Mouse (Mus musculus): ENCODE measurements around the gene Pde12. TPM values are rescaled to one million over a fixed set of nuclear protein-coding genes. Genes with fewer than 3 reads are reported as not detected.

Pde12 gene
- polyA plus RNA-seq, 1 experiment: 3.9 TPM

DNA sequence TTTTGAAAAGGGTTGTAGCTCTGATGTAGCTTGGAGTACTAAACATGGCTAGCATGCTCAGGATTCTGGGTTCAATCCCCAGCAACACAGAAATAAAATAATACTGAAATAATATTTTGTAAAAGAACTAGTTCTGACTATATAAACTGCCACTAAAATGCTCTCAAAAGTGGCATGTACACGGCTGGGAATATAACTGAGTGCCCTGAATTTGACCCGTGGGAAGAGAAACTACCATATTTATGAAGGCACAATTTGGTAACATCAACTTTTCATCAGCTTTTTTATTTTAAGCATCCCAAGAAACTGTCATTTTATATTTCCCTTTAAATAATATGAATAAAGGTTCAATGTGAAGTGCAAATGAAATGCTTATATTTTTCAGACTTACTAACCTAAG lies 5.8 kb downstream of the Pde12 start:
- no peak overlapping the region for H3K4me3 ChIP-seq (ENCODE audit: insufficient read depth, low read depth, low read length)
- H3K36me3 ChIP-seq (ENCODE audit: control insufficient read depth, insufficient read depth, low read length): peaks cover 5% of the 10 kb centered on the region
- WGBS: 81% methylated on average over 2 of the region's 2 CpGs
- H3K27ac ChIP-seq (ENCODE audit: insufficient read depth, low read depth, low read length): no peak overlapping the region
- H3K27me3 ChIP-seq (replicated peaks; ENCODE audit: control insufficient read depth, insufficient read depth, low read length): no peaks in the 10 kb centered on the region
- peaks cover 4% of the 10 kb centered on the region; the same call in 1 of the 2 replicates for H3K4me1 ChIP-seq (ENCODE audit: control insufficient read depth, insufficient read depth, low read length)
- no peak for DNase-seq
- TF ChIP-seq POLR2A (IDR thresholded peaks at IDR 0.05; ENCODE audit: low read depth, low read length): no peak
- TF ChIP-seq CTCF (conservative IDR thresholded peaks at IDR 0.05; ENCODE audit: insufficient read depth, insufficient read length, low read depth, low read length): no peak

DNA sequence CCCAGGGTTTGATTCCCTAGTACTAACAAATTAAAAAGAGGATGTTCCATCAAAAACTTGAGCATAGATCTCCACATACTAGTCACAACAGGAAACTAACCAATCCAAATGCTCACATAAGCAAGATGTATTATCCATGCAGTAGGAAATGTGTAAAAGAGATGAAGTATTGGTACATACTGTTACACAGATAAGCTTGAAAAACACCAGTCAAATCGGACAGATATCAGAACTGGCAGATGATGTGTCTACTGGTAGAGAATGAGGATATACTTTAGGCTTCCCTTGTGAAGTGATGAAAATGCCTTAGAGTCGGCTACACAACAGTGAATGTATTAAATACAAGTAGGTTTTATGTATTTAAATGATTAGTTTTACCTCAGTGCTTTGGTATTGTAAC lies 7.2 kb downstream of the Pde12 start:
- WGBS: 85% methylated on average over 2 of the region's 2 CpGs
- Histone ChIP-seq H3K4me3 (ENCODE audit: insufficient read depth, low read depth, low read length) (no peak overlapping the region), H3K27ac (ENCODE audit: insufficient read depth, low read depth, low read length) (no peak overlapping the region), H3K27me3 (replicated peaks; ENCODE audit: control insufficient read depth, insufficient read depth, low read length) (no peaks in the 10 kb centered on the region), H3K36me3 (ENCODE audit: control insufficient read depth, insufficient read depth, low read length) (peaks cover 5% of the 10 kb centered on the region), H3K4me1 (ENCODE audit: control insufficient read depth, insufficient read depth, low read length) (no peaks in the 10 kb centered on the region)
- TF ChIP-seq POLR2A (IDR thresholded peaks at IDR 0.05; ENCODE audit: low read depth, low read length) (no peak), CTCF (conservative IDR thresholded peaks at IDR 0.05; ENCODE audit: insufficient read depth, insufficient read length, low read depth, low read length) (no peak)
- no peak for DNase-seq

GRCm38 (mm10) chr14:26662016-26662415 lies 7.7 kb downstream of the Pde12 start:
- Histone ChIP-seq H3K4me1 (ENCODE audit: control insufficient read depth, insufficient read depth, low read length) (no peaks in the 10 kb centered on the region), H3K4me3 (ENCODE audit: insufficient read depth, low read depth, low read length) (no peak overlapping the region), H3K36me3 (ENCODE audit: control insufficient read depth, insufficient read depth, low read length) (peaks cover 6% of the 10 kb centered on the region), H3K27ac (ENCODE audit: insufficient read depth, low read depth, low read length) (no peak overlapping the region), H3K27me3 (replicated peaks; ENCODE audit: control insufficient read depth, insufficient read depth, low read length) (no peaks in the 10 kb centered on the region)
- 49% methylated on average over 3 of the region's 3 CpGs for WGBS
- TF ChIP-seq CTCF (conservative IDR thresholded peaks at IDR 0.05; ENCODE audit: insufficient read depth, insufficient read length, low read depth, low read length) (no peak), POLR2A (IDR thresholded peaks at IDR 0.05; ENCODE audit: low read depth, low read length) (no peak)
- DNase-seq: no peak

- no peaks in the 10 kb centered on the region for H3K4me1 ChIP-seq (ENCODE audit: control insufficient read depth, insufficient read depth, low read length)
- H3K36me3 ChIP-seq (ENCODE audit: control insufficient read depth, insufficient read depth, low read length): peaks cover 5% of the 10 kb centered on the region
- TF ChIP-seq CTCF (conservative IDR thresholded peaks at IDR 0.05; ENCODE audit: insufficient read depth, insufficient read length, low read depth, low read length): no peak
- no peak for TF ChIP-seq POLR2A (IDR thresholded peaks at IDR 0.05; ENCODE audit: low read depth, low read length)
- H3K27ac ChIP-seq (ENCODE audit: insufficient read depth, low read depth, low read length): no peak overlapping the region
- no peak overlapping the region for H3K4me3 ChIP-seq (ENCODE audit: insufficient read depth, low read depth, low read length)
- no peaks in the 10 kb centered on the region for H3K27me3 ChIP-seq (replicated peaks; ENCODE audit: control insufficient read depth, insufficient read depth, low read length)
- DNase-seq: no peak
- WGBS: 79% methylated on average over 1 of the region's 1 CpGs
Observed at GRCm38 (mm10) chr14:26660233-26660632, 9.4 kb downstream of the Pde12 start.

- Histone ChIP-seq H3K36me3 (ENCODE audit: control insufficient read depth, insufficient read depth, low read length) (peaks cover 4% of the 10 kb centered on the region), H3K4me1 (ENCODE audit: control insufficient read depth, insufficient read depth, low read length) (no peaks in the 10 kb centered on the region), H3K27me3 (replicated peaks; ENCODE audit: control insufficient read depth, insufficient read depth, low read length) (no peaks in the 10 kb centered on the region), H3K4me3 (ENCODE audit: insufficient read depth, low read depth, low read length) (no peak overlapping the region), H3K27ac (ENCODE audit: insufficient read depth, low read depth, low read length) (no peak overlapping the region)
- DNase-seq: no peak
- TF ChIP-seq CTCF (conservative IDR thresholded peaks at IDR 0.05; ENCODE audit: insufficient read depth, insufficient read length, low read depth, low read length) (no peak), POLR2A (IDR thresholded peaks at IDR 0.05; ENCODE audit: low read depth, low read length) (no peak)
Observed at GRCm38 (mm10) chr14:26658178-26658577, 11.5 kb downstream of the Pde12 start.

GRCm38 (mm10) chr14:26651901-26652300 lies 17.8 kb downstream of the Pde12 start:
- no peak overlapping the region for H3K4me3 ChIP-seq (ENCODE audit: insufficient read depth, low read depth, low read length)
- no peak overlapping the region for H3K27ac ChIP-seq (ENCODE audit: insufficient read depth, low read depth, low read length)
- no peaks in the 10 kb centered on the region; the same call in 1 of the 2 replicates for H3K4me1 ChIP-seq (ENCODE audit: control insufficient read depth, insufficient read depth, low read length)
- TF ChIP-seq POLR2A (IDR thresholded peaks at IDR 0.05; ENCODE audit: low read depth, low read length) (no peak), CTCF (conservative IDR thresholded peaks at IDR 0.05; ENCODE audit: insufficient read depth, insufficient read length, low read depth, low read length) (0 out of 2 replicates have a peak, but pooled peaks have one; percentile 17)
- no peaks in the 10 kb centered on the region for H3K27me3 ChIP-seq (replicated peaks; ENCODE audit: control insufficient read depth, insufficient read depth, low read length)
- no peak for DNase-seq
- peaks cover 2% of the 10 kb centered on the region for H3K36me3 ChIP-seq (ENCODE audit: control insufficient read depth, insufficient read depth, low read length)

DNA sequence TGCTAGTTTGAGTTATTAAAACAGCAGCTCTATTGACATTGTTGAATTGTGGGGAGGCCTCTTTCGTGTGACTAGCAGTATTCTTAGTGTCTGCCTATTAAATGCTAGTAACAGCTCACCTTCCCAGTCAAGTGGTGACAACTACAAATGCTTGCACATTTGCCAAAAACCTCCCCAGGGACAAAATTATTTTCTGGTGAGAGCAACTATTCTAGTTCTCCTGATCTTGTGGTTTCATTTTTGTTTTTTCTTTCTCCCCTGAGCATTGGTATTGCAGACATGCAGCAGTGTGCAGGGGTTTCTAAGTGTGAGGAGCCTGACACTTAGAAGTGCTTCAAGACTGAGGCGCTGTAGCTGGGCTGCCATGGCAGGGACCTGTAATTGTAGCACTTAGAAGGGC lies 21.9 kb downstream of the Pde12 start:
- no peak for DNase-seq
- TF ChIP-seq CTCF (conservative IDR thresholded peaks at IDR 0.05; ENCODE audit: insufficient read depth, insufficient read length, low read depth, low read length) (no peak), POLR2A (IDR thresholded peaks at IDR 0.05; ENCODE audit: low read depth, low read length) (no peak)
- H3K27me3 ChIP-seq (replicated peaks; ENCODE audit: control insufficient read depth, insufficient read depth, low read length): no peaks in the 10 kb centered on the region
- no peaks in the 10 kb centered on the region; the same call in 1 of the 2 replicates for H3K4me1 ChIP-seq (ENCODE audit: control insufficient read depth, insufficient read depth, low read length)
- no peak overlapping the region for H3K4me3 ChIP-seq (ENCODE audit: insufficient read depth, low read depth, low read length)
- H3K27ac ChIP-seq (ENCODE audit: insufficient read depth, low read depth, low read length): no peak overlapping the region
- no peaks in the 10 kb centered on the region; the same call in 1 of the 2 replicates for H3K36me3 ChIP-seq (ENCODE audit: control insufficient read depth, insufficient read depth, low read length)
- WGBS: 68% methylated on average over 2 of the region's 2 CpGs

Measured in kidney, adult 2 months (tissue).